Mouse (Mus musculus): ENCODE data around the gene Pin4.

DNA sequence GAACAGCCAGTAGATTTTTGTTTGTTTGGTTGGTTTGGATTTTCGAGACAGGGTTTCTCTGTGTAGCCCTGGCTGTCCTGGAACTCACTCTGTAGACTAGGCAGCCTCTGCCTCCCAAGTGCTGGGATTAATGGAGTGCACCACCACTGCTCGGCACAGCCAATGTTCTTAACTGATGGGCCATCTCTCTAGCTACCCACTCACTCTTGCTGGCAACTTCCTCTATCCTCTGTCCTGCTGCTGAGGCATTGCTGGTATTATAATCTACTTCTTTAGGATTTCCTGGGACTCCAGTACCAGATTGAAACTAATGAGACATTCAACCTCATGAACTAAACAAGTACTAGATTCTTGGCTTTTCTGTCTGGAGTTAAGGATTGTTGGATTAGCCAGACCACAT lies 41.3 kb downstream of the Pin4 start:
- TF ChIP-seq CTCF (IDR thresholded peaks at IDR 0.05 in 2 of 3, conservative IDR thresholded peaks at IDR 0.05 in 1 of 3; ENCODE audit: control insufficient read depth in 1 of 3, insufficient read depth in 1 of 3, low read depth in 2 of 3, low read length in 3 of 3, poor library complexity in 1 of 3, severe bottlenecking in 1 of 3) = no peak
- no peak for TF ChIP-seq CHD1 (IDR thresholded peaks at IDR 0.05; ENCODE audit: low read depth, low read length)
- no peak for TF ChIP-seq ZKSCAN1 (IDR thresholded peaks at IDR 0.05; ENCODE audit: low read depth, low read length)
- no peak for TF ChIP-seq KAT2A (conservative IDR thresholded peaks at IDR 0.05; ENCODE audit: low read depth, low read length)
- no peak for TF ChIP-seq EP300 (IDR thresholded peaks at IDR 0.05; ENCODE audit: low read depth in 1 of 2, low read length in 2 of 2)
- peak; percentile 60; the same call in 1 of the 2 replicates for TF ChIP-seq GATA1 (IDR thresholded peaks at IDR 0.05; ENCODE audit: low read depth, low read length)

Data from MEL (cell line).